Mouse (Mus musculus) embryo, embryonic 11 days (tissue): ENCODE results near the gene Sox12.
A peak's percentile ranks its signal among the peaks of the same experiment; 100 is the strongest.
"Not testable (repeated sequence)": the region's sequence is repeated elsewhere in the genome, so short reads cannot be mapped to it uniquely, and the experiment has no call there.

Experiments
- DNase-seq: peaks from one replicate; pipeline ENCODE4 v3.0.0-alpha.2; 2015

Sox12 gene

DNA sequence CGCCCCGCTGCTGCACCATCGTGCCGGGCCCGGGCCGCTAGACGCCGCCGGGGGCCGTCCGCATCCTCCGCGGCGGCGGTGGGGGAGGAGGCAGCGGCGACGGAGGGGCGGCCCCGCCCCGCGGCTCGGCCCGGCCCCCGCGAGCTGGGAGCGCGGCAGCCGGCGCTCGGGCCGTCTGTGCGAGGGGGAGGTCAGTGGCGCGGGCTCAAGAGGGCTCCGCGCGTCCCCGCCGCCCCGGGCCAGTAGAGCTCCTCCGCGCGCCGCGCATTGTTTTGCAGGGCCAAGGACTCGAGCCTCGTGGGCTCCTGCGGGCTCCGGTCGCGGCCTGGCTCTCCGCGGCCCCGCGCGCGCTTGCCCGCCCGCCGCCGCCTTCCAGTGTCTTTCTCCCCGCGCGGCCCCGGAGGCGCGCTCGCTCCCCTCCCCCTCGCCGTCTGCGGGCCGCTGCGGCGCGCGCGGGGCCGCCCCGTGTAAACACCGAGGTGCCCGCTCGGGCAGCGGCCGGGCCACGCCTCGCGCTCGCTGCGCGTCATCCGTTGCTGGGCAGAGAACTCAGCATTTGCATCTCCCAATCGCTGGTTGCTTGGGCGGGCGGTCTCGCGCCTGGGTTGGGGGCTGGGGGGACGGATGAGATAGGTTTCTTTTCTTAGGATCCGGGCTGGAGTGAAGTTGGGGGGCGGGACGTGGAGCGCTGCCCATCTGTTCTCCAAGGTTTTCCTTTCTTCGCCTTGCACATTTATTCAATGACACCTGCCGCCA is at the start of gene Sox12:
TSS of gene Sox12 (minus strand) at position 384 of the 756 bp plus-strand sequence.
- peak; percentile 98 for DNase-seq

DNA sequence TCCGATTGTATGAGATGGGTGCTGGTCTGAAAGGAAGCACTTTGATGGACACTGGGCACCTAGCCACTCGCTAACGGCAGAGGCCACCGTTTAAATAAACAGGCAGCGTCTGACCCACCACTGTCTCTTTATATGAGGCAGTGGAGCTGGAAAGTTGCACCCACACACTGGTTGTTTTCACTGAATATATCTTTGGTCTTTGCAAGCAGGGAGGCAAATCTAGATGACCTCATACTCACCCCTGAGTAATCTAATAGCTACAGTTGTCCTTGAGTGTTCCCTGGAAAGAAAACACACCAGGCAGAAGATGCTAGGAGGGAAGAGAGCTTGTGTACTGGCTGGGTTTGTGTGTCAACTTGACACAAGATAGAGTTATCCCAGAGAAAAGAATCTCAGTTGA is 49.6 kb upstream of the Sox12 start:
- DNase-seq = no peak

DNA sequence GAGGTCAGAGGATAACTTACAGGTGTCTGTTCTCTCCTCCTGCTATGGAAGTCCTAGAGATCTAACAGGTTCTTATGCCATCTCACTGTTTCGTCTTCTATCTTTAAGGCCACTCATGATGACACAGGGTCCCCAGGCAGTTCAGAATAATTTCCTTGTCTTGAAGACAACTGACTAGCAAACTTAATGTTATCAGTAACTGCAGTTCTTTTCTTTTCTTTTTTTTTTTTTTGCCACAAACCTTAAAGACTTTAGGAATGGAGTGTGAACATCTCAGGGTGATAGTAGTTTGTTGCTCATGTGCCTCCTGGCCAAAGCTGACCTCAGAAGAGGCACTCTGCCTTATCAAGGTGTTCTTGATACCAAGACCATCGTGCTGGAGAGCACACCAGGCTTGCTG is 48.8 kb upstream of the Sox12 start:
- DNase-seq = no peak

DNA sequence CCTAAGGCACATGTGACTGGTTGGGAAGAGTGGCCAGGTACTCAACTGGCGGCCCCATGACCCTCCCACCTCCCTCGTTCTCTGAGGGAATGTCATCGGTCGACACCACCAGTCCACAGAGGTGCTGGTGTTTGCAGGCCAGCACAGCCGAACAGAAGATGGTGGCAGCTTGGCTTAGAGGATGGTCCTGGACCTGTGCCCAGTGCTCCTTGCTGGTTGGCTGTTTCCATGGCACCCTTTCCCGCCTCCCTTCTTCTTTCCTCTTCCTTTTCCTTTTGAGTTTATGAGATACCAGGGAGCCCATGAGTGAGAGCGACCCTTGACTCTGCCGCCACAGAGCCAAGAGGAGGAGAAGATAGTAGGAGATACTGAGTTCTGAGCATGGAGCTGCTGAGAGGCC is 45.4 kb upstream of the Sox12 start:
- no peak for DNase-seq

DNA sequence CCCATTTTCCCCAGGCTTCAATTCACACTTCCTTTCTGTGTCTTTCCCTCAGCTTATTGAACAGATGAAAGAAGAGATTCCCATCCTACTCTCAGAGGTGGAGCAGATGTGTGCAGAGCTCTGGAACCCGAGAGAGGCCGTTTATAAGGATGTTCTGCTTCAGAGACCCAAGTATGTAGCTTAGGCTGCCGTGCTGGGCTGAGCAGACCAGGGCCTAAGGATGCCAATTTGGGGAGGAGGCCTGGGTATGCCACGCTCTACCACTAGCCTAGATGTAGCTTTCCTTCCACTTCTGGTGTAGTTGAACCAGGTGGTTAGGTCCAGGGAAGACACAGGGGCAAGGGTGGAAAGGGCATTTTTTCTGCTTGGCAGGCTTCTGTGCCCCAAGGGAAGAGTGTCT is 44.5 kb upstream of the Sox12 start:
- no peak for DNase-seq

DNA sequence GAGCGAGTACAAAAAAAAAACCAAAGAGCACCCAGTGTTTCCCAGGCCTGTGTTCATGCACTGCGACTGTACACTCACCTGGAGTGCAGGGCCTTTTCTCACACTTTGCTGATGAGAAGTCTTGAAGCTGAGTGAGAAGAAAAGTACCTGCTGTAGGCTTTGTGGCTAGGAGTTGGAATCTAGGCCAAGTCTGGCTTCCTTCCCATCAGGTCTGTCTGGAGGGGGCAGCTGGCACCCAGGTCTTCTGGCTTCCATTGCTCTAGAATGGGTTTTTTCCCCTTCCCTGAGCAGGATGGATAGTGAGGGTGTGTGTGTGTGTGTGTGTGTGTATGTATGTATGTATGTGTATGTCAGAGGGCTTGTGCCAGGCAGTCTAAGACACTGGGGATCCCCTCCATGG is 42.0 kb upstream of the Sox12 start:
- DNase-seq = no peak

DNA sequence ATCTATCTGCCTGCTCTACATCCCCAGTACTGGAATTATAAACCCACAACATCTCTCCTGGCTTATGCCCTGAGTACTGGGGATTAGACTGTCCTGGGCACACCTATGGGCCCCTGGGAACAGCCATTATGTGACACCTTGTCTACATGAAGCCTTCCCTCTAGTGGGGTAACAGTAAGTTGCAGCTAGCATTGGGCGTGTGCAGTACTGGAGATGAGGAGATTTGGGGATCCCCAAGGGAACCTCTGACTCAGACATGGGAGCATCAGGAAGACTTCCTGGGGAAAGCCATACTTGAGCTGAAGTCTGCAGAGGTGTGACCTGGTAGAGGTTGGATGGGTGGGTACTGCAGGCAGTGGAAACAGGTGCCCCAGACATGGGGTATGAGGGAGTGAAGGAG is 41.1 kb upstream of the Sox12 start:
- DNase-seq = no peak

DNA sequence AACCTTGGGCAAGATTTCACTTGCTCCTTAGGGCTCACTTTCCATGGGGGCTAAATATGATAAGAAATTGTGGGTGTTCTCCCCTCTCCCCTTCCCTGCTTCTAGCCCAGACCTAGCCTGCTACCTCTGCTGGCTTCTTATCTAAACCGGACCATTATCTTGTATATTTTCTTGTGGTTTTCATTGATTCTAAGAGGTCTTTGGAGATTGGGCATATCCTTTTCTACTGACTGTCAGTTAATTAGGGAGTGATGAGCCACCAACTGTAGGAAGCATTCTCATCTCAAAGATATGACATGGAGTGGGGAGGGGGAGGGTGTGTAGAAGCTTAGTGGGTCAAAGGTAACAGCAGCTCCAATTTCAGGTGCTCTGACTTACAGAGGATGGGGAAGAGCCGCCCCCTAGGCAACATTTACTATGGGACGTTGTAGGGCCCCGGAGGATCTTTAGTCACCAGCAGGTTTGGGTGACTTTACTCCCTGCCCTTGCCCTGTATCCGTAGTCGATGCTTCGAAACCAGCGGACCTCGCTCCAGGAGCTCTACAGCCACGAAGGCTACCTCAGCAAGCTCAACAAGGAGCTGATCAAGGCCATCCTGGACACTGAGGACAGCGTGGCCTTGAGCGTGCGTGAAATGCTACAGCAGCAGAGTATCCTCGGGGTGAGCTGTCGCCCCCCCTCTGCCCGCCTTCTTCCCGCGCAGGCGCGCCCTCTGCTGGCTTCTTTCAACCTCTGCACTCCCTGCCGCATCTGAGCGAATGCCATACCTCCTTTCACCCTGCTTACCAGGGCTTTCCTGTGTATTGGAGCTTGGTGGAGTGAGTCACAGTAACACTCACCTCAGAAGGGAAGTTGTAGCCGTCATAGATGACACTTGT is 39.4 kb upstream of the Sox12 start:
- DNase-seq = peak; percentile 88

DNA sequence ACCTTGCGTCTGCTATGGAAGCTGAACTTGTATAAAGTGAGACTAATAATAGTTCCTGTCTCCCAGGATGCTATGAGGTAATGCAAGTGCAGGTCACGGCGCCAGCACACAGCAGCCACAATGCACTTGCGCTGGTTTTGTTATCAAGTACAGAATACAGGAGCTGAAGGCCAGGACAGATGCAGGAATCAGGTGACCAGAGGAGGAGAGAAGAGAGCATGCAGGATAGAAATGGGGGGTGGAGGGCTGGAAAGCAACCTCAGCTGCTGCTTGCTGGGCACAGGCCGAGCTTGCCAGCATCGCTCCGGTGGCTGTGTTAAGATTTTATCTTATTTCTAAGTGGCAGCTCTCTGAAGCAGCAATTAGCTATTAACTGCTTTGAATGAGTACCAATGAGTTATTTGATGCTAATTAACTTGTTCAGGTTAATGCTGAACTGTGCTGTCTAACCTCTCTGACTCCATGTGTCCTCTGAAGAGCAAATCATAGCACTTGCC is 38.6 kb upstream of the Sox12 start:
- no peak for DNase-seq

DNA sequence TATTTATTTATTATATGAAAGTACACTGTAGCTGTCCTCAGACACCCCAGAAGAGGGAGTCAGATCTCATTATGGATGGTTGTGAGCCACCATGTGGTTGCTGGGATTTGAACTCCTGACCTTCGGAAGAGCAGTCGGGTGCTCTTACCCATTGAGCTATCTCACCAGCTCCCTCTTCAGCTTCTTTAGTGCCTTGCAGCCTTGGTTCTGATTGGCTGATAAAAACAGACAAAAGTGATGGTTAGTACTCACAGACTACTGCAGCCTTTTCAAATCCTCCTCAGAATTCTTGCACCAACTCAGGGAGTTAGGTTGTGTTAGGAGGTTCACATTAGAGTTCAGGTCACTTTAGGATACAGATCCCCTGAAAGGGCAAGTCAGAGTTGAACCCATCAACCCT is 30.6 kb upstream of the Sox12 start:
- DNase-seq = not testable (repeated sequence)

DNA sequence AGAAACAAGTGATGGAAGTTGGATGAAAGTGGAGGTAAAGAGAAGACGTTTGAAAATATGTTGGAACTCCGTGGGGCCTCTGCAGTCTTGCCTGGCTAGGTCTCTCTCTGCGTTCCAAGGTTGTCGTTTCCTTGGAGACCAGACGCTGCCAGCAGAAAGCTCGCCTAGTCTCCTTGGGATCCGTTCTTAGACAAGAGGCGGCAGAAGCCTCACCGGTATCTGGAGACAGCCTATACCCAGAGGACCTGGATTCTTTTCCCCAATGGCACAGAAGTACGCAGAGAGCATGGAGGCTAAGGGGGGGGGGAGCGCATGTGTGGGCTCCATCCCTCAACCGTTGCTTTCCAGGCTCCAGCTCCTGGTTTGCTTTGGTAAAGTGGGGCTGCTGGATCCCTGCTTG is 29.6 kb upstream of the Sox12 start:
- DNase-seq = peak; percentile 56

DNA sequence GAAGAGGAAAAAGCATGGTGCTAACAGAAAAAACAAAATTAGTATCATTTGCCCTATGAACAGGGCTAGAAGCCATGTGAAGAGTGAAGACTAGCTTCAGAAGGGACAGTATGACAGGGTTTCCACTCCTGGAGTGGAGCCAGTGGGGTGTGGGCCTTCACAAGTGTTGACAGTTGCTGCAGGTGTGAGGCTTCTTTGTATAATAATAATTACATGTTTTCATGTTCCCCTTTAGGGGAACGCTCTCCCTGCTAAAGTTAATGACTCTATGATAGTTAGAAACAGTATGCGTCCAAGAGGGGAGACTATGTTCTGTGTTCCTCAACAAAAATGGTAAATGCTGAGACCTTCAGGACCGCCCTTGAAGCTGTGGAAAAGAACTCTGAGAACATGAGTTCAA is 17.9 kb upstream of the Sox12 start:
- DNase-seq = no peak

DNA sequence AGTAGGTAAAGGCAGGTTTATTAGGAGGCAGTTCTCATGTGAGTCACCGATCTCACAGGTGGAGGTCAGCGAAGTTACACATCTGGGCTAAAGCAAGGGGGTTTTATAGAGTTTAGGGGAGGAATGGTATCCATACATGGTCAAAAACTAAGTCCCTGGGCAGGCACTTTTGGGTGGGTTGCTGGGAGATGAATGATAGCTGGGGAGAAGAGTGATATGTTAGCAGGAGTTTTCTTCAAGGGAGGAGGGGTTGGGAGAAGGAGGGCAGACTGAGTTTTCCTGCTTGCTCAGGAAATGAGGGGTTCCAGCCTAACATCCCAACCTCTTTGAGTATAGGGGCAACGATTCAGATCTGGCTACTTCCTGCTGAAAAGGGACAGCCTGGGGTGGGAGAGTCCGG is 17.4 kb upstream of the Sox12 start, which contains the start of gene 6820408C15Rik:
TSS of gene 6820408C15Rik (plus strand) at position 301 of the 400 bp plus-strand sequence.
- no peak for DNase-seq

DNA sequence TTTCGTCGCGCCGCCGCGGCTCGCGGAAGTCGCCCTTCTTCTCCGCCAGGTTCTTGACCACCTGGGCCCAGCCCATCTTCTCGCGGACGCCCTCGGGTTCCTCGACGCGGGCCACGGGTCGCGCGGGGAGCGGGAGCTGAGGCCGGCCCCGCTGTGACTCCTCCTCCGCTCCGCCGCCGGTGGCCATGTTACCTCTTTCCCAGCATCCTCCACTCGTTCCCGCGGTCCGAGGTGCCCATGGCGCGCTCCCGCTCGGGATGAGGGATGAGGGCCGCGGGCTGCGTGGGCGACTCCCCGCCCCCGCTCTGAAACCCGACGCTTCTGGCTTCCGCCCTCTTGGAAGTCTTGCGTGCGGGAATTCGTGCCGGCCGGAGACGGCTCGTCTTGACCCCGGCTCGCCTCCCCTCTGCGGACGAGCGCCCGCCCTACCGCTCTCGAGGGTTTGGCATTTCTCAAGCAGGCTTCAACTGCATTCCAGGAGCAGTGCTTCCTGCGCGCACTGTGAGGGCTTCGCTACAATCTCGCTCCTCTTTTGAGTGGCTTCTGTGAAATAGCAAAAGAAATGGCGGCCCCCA is 16.8 kb upstream of the Sox12 start, which contains the start of gene Zcchc3:
TSS of gene Zcchc3 (minus strand) at position 437 of the 575 bp plus-strand sequence.
- DNase-seq = peak; percentile 97

DNA sequence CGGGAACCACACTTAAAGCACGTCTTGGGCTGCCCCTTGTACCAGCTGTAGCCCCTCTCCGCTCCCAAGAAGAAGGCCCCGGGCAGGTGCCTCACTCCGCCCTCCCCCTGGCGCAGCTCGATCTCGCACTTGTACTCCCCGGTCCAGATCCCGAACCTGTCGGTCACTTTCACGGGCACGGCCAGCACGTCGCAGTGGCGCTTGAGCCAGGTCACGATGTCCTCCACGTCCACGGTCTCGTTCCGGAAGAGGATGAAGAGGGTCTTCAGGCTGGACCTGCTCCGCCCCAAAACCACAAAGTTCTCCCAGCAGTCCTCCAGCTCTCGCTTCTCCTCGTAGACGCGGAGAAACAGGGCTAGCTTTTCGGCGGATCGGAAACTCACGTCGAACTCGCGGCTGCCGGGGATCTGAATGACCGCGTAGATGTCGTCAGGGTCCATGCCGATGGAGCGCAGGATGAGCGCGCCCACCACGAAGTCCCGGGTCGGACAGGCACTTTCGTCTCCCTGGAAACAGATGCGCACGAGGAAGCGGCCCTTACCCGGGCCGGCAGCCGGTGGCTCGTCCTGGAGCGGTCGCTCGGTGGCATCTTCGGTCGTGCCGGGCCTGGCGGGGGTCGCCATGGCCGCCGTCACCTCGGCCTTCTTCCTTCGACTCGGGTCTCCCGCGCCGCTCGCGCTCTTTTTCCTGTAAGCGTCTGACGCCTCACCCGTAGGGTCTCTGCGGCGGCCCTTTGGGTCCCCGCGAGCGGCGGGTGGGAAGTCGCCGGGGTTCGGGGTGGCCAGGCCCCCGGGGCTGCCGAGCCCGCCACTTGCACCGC is 16.1 kb upstream of the Sox12 start:
- DNase-seq = peak; percentile 61

DNA sequence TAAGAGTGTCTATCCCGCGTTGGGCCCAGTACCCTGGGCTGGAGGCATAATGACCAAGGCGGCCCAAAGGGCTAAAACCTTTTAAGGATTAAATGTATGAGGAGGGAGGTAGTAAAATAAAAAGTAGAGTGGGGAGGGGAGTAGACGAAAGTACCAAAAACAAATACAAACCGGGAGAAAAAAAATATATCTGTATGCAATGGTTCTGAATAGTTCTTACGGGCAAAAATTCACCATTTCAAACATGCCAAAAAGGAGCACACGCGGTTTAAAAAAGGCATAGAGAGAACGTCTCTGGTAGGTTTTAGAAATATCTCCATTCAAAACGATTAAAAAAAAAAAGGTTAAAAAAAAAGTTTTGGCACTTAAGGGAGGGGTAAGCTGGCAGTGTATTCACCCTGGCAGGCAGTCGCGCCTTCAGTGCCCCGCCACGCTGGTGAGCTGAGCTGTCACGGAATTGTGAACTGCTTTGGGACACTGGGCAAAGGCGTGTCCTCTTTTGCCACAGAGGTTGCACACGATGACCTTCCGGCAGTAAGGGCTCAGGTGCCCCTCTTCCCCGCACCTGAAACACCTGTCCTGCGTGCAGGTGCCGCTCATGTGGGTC is 15.4 kb upstream of the Sox12 start:
- DNase-seq = peak; percentile 44

DNA sequence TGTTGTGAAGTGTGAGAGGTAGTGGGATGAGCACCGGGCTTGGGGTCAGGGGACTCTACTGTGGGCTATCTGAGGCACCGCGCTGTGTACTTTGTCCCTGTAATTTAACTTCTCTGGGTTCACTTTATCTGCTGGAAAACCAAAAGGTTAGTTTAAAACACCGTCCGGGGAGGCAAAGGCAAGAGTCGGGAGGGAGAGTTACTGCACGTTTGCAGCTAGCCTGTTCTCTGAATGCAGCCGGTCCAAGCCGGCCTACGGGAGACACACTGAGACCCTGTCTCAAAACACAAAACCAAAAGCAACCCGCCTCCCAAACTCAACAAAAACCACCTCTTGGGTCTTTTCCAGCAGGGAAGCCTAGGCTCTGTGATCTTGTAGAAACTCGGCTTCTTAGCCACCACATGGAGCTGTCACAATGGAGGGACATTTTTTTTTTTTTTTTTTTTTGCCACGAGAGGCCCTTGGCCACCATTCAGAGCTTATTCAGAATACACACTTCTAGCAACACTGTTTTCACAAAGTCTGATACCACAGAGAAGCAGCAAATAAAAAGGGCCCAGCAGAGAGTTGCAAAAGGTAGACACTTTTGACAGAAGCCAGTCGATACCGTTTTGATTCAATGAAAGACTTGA is 14.8 kb upstream of the Sox12 start:
- DNase-seq = peak; percentile 56

DNA sequence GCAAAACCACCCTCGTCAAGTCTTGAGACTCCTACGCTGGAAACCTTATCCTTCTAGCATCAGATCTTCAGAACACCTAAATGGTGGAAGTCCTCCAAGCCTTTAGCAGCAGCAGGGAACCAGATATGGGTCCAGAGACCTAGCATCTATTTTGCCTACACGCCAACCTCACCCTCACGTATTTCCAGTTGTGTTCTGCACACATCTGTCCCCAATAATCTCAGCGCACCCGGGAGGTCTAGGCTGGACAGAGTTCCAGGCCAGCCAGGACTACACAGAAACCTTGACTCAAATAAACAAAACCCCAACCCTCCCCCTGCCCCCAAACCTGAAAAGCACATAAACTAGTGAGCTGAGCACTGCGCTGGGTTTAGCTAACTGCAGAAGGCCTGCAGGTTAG is 13.6 kb upstream of the Sox12 start:
- peak; percentile 66 for DNase-seq

DNA sequence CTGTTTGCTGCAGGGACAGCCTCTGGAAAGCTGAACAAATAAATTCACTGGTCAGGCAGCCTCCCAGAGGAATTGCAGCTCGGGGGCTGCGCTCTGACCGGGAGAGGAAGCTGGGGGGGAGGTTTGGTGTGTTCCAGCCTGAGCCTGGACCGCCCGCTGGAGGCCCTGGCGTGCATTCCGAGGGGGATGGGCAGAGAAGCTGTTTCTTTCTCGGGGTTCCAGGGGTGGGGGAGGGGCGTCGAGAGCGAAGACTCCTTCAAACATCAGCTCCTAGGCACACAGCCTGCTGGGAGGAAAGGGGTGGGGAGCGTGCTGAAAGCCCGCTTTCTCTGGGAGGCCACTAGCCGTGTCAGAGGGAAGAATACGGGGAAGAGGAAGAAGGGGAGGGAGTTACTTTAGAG is 13.1 kb upstream of the Sox12 start:
- DNase-seq = peak; percentile 97

DNA sequence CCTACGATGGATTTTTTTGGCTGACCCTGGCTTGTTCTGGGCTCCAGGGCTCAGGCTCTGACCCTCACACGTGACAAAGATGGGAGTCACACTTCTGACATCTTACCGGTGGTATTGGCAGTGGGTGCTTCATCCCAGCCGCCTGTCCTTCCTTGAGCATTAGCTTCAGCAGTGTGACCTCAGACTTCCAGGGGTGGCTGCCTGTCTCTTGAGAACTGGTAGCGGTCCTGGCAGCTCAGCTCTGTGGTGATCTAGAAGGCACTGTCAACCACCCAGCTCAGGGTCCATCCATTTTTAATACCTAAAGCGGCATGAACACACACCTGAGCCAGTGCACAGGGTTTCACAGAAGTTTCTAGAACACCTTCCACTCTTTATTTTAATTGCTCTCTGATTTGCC is 11.9 kb upstream of the Sox12 start:
- no peak for DNase-seq

DNA sequence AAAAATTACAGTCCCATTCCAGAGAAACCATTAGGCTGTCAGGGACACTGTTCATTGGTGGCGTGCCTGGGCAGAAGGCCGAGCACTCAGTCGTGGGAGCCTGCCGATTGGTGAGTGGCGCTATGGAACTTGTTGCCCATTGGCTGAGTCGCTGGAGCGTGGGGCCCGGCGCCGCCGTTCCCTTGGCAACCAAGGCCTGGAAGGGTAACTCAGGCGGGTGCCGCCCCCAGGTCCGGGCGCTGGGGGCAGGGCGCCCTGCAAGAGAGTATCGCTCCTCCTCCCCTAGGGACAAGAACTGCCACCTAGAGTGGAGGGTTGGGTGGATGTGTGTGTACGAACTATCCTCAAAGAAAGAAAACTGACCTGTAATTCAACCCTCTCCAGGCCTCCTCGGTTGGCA is 8.3 kb upstream of the Sox12 start:
- DNase-seq = peak; percentile 98

DNA sequence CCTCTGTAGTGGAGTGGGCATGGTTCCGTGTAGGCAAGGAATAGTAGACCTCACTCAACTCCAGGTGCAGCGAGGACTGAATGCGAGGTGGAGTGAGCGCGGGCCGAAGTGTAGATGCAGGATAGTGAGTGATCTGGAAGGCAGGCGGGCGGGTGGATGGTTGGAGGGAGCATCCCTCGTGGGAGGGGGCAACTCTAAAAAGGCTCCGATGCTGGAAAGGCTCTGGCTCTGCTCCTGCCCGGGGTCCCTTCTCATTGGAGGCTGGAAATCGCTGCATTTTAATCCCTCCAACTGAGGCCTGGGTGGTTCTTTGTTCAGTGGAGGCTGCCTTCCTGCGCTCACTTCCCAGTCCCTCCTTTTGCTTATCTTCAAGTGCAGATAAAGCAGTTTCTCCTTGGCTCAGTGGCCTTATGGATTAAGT is 1.3 kb upstream of the Sox12 start:
- DNase-seq = no peak
